Mouse (Mus musculus): Measurements from ENCODE around the gene D130052B06Rik. TPM values are rescaled to one million over a fixed set of nuclear protein-coding genes. Genes with fewer than 3 reads are reported as not detected.

D130052B06Rik gene
- not detected in 2 replicates for polyA plus RNA-seq (2014; fragmentation: Nextera tagmentation; extraction: Ambion mirVana)

DNA sequence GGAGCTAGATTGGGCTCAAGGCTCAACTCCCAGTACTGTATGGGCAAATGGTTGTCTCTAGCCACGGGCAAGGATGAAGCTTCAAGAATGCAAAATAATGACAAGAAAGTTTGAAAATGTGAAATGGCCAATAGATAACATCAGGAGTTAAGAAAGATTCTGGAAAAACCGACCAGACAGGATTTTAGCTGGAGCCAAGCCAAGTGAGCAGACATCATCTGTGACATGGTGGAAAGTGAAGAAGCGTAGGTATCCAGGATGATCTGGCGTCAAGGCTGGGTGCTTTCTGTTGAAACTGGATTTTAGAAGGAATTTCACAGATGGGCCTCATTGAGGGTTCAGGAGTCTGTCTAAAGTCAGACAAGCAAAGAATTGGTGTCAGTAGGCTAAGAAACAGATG is at the start of gene D130052B06Rik:
TSS of gene D130052B06Rik (plus strand) at position 317 of the 400 bp plus-strand sequence.
- DNase-seq (no peak), ATAC-seq (ENCODE audit: low FRiP score, low TSS enrichment) (no peak)
- no peaks in the 10 kb centered on the region for H3K36me3 ChIP-seq (ENCODE audit: control insufficient read depth, insufficient read depth, low read length)
- 85% methylated on average over 4 of the region's 4 CpGs for WGBS
- H3K4me1 ChIP-seq (ENCODE audit: control insufficient read depth, insufficient read depth, low read length): no peaks in the 10 kb centered on the region
- no peak within 1 kb of the TSS for H3K9ac ChIP-seq (replicated peaks; ENCODE audit: low read length)
- H3K27me3 ChIP-seq (ENCODE audit: control insufficient read depth, insufficient read depth, low read length): no peaks in the 10 kb centered on the region
- no peak within 1 kb of the TSS for H3K4me3 ChIP-seq (replicated peaks; ENCODE audit: low read depth, low read length)
- no peaks in the 10 kb centered on the region for H3K9me3 ChIP-seq (ENCODE audit: control insufficient read depth, low read length)
- H3K27ac ChIP-seq (replicated peaks; ENCODE audit: low read depth, low read length): no peak within 1 kb of the TSS
- H3K4me2 ChIP-seq (ENCODE audit: low read length): no peak within 1 kb of the TSS

DNA sequence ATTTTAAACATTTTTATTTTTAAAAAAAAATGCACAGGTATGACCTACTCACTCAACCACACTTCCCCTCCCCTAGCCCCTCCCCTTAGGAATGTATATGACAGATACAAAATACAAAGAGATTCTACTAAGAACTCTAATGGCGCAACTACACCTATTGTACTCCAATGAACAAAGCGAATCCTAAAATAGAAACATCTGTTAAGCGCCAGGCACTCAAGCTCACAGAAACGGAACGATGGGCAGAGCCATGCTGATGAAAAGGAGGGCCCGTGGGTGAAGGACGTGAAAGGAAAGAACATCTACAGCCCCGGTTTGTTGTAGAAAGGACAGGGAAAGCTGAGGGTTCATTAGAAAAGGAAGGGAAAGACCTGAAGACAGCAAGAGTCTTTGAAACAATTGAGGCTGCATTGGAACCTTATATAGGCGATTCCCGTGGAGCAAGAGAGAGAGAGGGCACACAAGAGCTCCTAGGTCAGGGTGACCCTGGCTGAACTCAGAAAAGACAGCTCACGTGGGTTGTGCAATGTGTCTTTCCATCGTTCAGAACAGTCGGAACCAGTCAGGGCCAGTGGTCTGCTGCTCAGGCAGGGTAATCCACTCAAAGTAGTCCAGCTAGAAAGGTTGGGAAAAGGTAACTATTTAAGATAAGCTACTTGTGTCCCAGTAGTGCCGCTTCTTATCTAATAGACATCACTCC is 48.1 kb upstream of the D130052B06Rik start:
- H3K36me3 ChIP-seq (ENCODE audit: control insufficient read depth, insufficient read depth, low read length): no peaks in the 10 kb centered on the region
- no peak for ATAC-seq (ENCODE audit: low FRiP score, low TSS enrichment)
- no peak overlapping the region for H3K9ac ChIP-seq (replicated peaks; ENCODE audit: low read length)
- no peak overlapping the region for H3K4me3 ChIP-seq (replicated peaks; ENCODE audit: low read depth, low read length)
- H3K4me2 ChIP-seq (ENCODE audit: low read length): no peak overlapping the region
- H3K27me3 ChIP-seq (ENCODE audit: control insufficient read depth, insufficient read depth, low read length): no peaks in the 10 kb centered on the region
- 70% methylated on average over 14 of the region's 14 CpGs for WGBS
- H3K4me1 ChIP-seq (ENCODE audit: control insufficient read depth, insufficient read depth, low read length): no peaks in the 10 kb centered on the region
- no peak for DNase-seq
- H3K27ac ChIP-seq (replicated peaks; ENCODE audit: low read depth, low read length): no peak overlapping the region
- no peaks in the 10 kb centered on the region for H3K9me3 ChIP-seq (ENCODE audit: control insufficient read depth, low read length)

DNA sequence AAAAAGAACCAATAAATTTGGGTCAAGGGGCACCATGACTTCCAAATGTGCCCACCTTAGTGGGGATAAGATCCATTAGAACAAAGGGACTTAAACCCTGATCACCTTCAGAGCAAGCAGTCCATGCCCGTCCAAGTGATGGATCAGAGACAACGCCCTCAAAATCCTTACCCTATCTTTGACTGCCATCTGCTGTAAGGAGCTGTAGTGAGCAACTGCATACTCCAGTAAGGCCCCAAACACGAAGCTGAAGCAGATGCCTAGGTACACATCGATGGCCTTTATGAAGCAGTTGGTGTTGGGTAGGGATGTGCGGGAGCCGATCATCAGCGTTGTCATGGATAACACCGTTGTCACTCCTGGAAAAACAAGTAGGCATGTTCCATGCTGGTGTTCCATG is 45.0 kb upstream of the D130052B06Rik start:
- WGBS: 81% methylated on average over 8 of the region's 8 CpGs
- H3K4me3 ChIP-seq (replicated peaks; ENCODE audit: low read depth, low read length): no peak overlapping the region
- no peaks in the 10 kb centered on the region for H3K36me3 ChIP-seq (ENCODE audit: control insufficient read depth, insufficient read depth, low read length)
- H3K4me2 ChIP-seq (ENCODE audit: low read length): no peak overlapping the region
- ATAC-seq (ENCODE audit: low FRiP score, low TSS enrichment) (no peak), DNase-seq (peak; percentile 17)
- no peaks in the 10 kb centered on the region for H3K27me3 ChIP-seq (ENCODE audit: control insufficient read depth, insufficient read depth, low read length)
- H3K27ac ChIP-seq (replicated peaks; ENCODE audit: low read depth, low read length): no peak overlapping the region
- no peak overlapping the region for H3K9ac ChIP-seq (replicated peaks; ENCODE audit: low read length)
- H3K9me3 ChIP-seq (ENCODE audit: control insufficient read depth, low read length): no peaks in the 10 kb centered on the region
- no peaks in the 10 kb centered on the region for H3K4me1 ChIP-seq (ENCODE audit: control insufficient read depth, insufficient read depth, low read length)

DNA sequence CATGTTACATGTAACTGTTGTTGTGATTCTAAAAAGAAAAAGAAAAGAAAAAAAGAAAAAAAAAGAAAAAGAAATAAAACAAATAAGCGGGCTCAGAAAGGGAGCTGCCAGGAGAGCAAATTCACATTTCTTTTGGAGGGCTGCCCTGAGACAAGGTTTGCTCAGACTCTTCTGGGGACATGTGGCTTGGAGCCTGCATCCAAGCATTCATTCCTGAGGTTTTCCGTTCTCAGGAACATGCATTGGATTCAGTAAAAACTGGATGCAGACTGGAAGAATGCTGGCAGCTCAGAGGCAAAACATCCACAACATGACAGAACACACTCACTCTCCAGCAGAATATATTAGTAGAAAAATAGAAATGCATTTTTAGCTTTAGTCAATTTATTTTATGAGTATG is 35.2 kb upstream of the D130052B06Rik start:
- Histone ChIP-seq H3K9me3 (ENCODE audit: control insufficient read depth, low read length) (no peaks in the 10 kb centered on the region), H3K27ac (replicated peaks; ENCODE audit: low read depth, low read length) (no peak overlapping the region), H3K4me3 (replicated peaks; ENCODE audit: low read depth, low read length) (no peak overlapping the region), H3K4me2 (ENCODE audit: low read length) (no peak overlapping the region), H3K36me3 (ENCODE audit: control insufficient read depth, insufficient read depth, low read length) (no peaks in the 10 kb centered on the region), H3K4me1 (ENCODE audit: control insufficient read depth, insufficient read depth, low read length) (no peaks in the 10 kb centered on the region), H3K9ac (replicated peaks; ENCODE audit: low read length) (no peak overlapping the region), H3K27me3 (ENCODE audit: control insufficient read depth, insufficient read depth, low read length) (no peaks in the 10 kb centered on the region)
- ATAC-seq (ENCODE audit: low FRiP score, low TSS enrichment) (no peak), DNase-seq (no peak)
- 90% methylated on average over 2 of the region's 2 CpGs for WGBS

DNA sequence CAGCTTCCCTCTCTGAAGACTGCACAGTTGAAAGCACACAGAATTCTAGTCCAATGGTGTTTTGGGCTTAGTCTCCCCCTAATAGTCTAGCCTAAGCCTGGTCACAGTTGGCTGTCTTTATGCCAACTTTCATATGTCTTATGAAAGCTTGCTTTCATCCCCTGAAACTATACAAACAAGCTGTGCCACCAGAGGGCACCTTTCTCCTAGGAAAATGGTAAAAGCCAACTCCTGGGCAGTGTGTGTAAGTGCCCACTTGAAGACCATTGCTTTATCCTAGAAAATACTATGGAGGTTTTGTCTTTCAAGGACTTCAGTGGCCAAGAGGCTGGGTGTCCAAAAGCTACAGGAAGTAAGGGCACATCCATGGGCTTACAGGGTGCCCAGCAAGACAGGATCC is 28.7 kb upstream of the D130052B06Rik start:
- no peaks in the 10 kb centered on the region for H3K4me1 ChIP-seq (ENCODE audit: control insufficient read depth, insufficient read depth, low read length)
- H3K9ac ChIP-seq (replicated peaks; ENCODE audit: low read length): no peak overlapping the region
- no peaks in the 10 kb centered on the region for H3K9me3 ChIP-seq (ENCODE audit: control insufficient read depth, low read length)
- H3K27me3 ChIP-seq (ENCODE audit: control insufficient read depth, insufficient read depth, low read length): no peaks in the 10 kb centered on the region
- ATAC-seq (ENCODE audit: low FRiP score, low TSS enrichment): no peak
- H3K4me3 ChIP-seq (replicated peaks; ENCODE audit: low read depth, low read length): no peak overlapping the region
- peak; percentile 37 for DNase-seq
- H3K4me2 ChIP-seq (ENCODE audit: low read length): no peak overlapping the region
- no peak overlapping the region for H3K27ac ChIP-seq (replicated peaks; ENCODE audit: low read depth, low read length)
- no peaks in the 10 kb centered on the region for H3K36me3 ChIP-seq (ENCODE audit: control insufficient read depth, insufficient read depth, low read length)

DNA sequence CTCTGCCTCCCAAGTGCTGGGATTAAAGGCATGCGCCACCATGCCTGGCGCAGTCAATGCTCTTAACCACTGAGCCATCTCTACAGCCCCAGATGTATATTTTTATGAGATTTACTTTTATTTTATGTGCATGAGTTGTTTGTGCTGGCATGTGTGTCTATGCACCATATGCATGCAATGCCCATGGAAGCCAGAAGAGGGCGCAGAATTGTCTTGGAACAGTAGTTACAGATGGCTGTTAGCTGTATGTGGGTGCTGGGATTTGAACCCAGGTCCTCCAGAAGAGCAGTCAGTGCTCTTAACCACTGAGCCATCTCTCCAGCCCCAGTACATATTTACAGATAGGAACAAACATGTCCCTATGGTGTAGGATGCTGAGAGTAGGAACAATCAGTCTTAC is 24.2 kb upstream of the D130052B06Rik start:
- Histone ChIP-seq H3K4me3 (replicated peaks; ENCODE audit: low read depth, low read length) (no peak overlapping the region), H3K27me3 (ENCODE audit: control insufficient read depth, insufficient read depth, low read length) (no peaks in the 10 kb centered on the region), H3K4me2 (ENCODE audit: low read length) (no peak overlapping the region), H3K9ac (replicated peaks; ENCODE audit: low read length) (no peak overlapping the region), H3K9me3 (ENCODE audit: control insufficient read depth, low read length) (no peaks in the 10 kb centered on the region), H3K27ac (replicated peaks; ENCODE audit: low read depth, low read length) (no peak overlapping the region), H3K36me3 (ENCODE audit: control insufficient read depth, insufficient read depth, low read length) (no peaks in the 10 kb centered on the region), H3K4me1 (ENCODE audit: control insufficient read depth, insufficient read depth, low read length) (no peaks in the 10 kb centered on the region)
- DNase-seq: no peak
- WGBS: 91% methylated on average over 3 of the region's 3 CpGs
- no peak for ATAC-seq (ENCODE audit: low FRiP score, low TSS enrichment)

DNA sequence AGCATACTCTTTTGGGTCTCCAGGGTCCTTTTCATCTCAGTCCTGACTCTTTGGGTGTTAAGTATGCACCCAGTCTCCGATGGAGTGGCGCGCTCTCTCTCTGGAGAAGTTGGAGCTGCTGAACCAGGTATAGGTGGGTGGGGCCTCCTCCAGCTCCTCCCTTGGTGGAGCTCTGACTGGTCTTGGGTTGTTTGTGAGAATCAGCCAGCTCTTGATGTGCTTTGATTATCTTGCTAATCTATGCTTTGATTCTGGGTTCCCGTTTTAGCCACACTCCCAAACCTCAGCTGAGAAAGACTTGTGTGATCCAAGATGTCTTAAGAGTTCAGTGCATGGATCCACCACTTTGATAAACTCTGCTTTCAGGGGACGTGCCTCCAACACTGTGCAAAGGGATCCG is 20.2 kb upstream of the D130052B06Rik start, which contains the start of gene Gabrp:
TSS of gene Gabrp (minus strand) at position 101 of the 400 bp plus-strand sequence.
- H3K4me2 ChIP-seq (ENCODE audit: low read length): no peak within 1 kb of the TSS
- no peaks in the 10 kb centered on the region for H3K4me1 ChIP-seq (ENCODE audit: control insufficient read depth, insufficient read depth, low read length)
- no peaks in the 10 kb centered on the region for H3K36me3 ChIP-seq (ENCODE audit: control insufficient read depth, insufficient read depth, low read length)
- no peak for DNase-seq
- H3K9me3 ChIP-seq (ENCODE audit: control insufficient read depth, low read length): no peaks in the 10 kb centered on the region
- H3K9ac ChIP-seq (replicated peaks; ENCODE audit: low read length): no peak within 1 kb of the TSS
- no peak for ATAC-seq (ENCODE audit: low FRiP score, low TSS enrichment)
- H3K27me3 ChIP-seq (ENCODE audit: control insufficient read depth, insufficient read depth, low read length): no peaks in the 10 kb centered on the region
- 52% methylated on average over 6 of the region's 6 CpGs for WGBS
- H3K4me3 ChIP-seq (replicated peaks; ENCODE audit: low read depth, low read length): no peak within 1 kb of the TSS
- no peak within 1 kb of the TSS for H3K27ac ChIP-seq (replicated peaks; ENCODE audit: low read depth, low read length)

DNA sequence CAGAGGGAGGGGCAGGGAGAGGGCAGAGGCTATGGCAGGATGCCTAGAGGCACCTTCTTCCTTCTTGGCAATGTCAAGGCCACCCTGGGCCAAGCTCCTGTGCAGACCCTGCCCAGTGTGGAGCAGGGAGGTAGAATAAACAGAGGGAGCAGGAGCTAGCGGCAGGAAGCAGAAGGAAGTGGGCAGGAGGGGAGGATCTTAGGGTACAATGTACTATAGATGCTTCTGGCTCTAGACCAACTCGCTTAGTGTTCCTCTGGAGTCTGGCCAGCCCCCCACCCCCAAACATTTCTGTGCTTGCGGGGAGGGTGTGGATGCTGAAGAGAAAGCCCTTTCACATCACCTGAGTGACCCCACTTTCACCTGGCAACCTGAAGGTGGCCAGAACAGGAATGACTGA is 19.5 kb upstream of the D130052B06Rik start:
- no peak overlapping the region for H3K4me2 ChIP-seq (ENCODE audit: low read length)
- H3K36me3 ChIP-seq (ENCODE audit: control insufficient read depth, insufficient read depth, low read length): no peaks in the 10 kb centered on the region
- H3K27ac ChIP-seq (replicated peaks; ENCODE audit: low read depth, low read length): no peak overlapping the region
- DNase-seq (no peak), ATAC-seq (ENCODE audit: low FRiP score, low TSS enrichment) (no peak)
- no peaks in the 10 kb centered on the region for H3K9me3 ChIP-seq (ENCODE audit: control insufficient read depth, low read length)
- no peak overlapping the region for H3K4me3 ChIP-seq (replicated peaks; ENCODE audit: low read depth, low read length)
- H3K9ac ChIP-seq (replicated peaks; ENCODE audit: low read length): no peak overlapping the region
- H3K4me1 ChIP-seq (ENCODE audit: control insufficient read depth, insufficient read depth, low read length): no peaks in the 10 kb centered on the region
- 77% methylated on average over 3 of the region's 3 CpGs for WGBS
- no peaks in the 10 kb centered on the region for H3K27me3 ChIP-seq (ENCODE audit: control insufficient read depth, insufficient read depth, low read length)

DNA sequence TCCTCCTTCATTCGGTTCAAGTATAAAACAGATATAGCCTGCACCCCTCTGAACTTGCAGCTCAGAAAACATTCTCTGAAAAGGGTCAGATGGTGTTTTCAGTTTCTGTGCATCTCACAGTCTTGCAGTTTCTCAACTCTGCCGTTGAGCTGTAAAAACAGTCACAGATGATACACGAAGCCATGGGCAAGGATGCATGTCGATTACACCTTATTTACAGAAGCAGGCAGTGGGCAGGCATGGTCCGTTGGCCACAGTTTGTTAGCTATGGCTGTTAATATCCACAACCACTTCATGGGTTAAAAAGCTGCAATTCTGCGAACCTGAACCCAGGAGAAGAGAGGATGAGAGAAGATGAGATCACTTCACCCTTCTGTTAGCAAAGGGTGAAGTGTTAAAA is 12.5 kb upstream of the D130052B06Rik start:
- DNase-seq: no peak
- no peaks in the 10 kb centered on the region for H3K4me1 ChIP-seq (ENCODE audit: control insufficient read depth, insufficient read depth, low read length)
- H3K4me2 ChIP-seq (ENCODE audit: low read length): no peak overlapping the region
- H3K27ac ChIP-seq (replicated peaks; ENCODE audit: low read depth, low read length): no peak overlapping the region
- no peaks in the 10 kb centered on the region for H3K36me3 ChIP-seq (ENCODE audit: control insufficient read depth, insufficient read depth, low read length)
- no peaks in the 10 kb centered on the region for H3K27me3 ChIP-seq (ENCODE audit: control insufficient read depth, insufficient read depth, low read length)
- H3K9me3 ChIP-seq (ENCODE audit: control insufficient read depth, low read length): no peaks in the 10 kb centered on the region
- H3K4me3 ChIP-seq (replicated peaks; ENCODE audit: low read depth, low read length): no peak overlapping the region
- H3K9ac ChIP-seq (replicated peaks; ENCODE audit: low read length): no peak overlapping the region
- WGBS: 86% methylated on average over 6 of the region's 6 CpGs
- no peak for ATAC-seq (ENCODE audit: low FRiP score, low TSS enrichment)

Measured in midbrain, embryonic 14.5 days (tissue).